Mouse (Mus musculus): ENCODE results near the gene Tmem132e. TPM values are rescaled to one million over a fixed set of nuclear protein-coding genes. Genes with fewer than 3 reads are reported as not detected.

Tmem132e gene
- polyA plus RNA-seq, 1 experiment from 2014 or later = 0.67 TPM

GRCm38 (mm10) chr11:82389396-82390291, 944 bp downstream of the Tmem132e start:
- Histone ChIP-seq H3K9ac (0 out of 2 replicates have a peak overlapping the region, but pooled peaks have one; percentile 31), H3K4me2 (peak overlapping the region; percentile 95), H3K27ac (no peak overlapping the region), H3K4me1 (peaks cover 36% of the 10 kb centered on the region), H3K27me3 (peaks cover 95% of the 10 kb centered on the region), H3K9me3 (no peaks in the 10 kb centered on the region), H3K36me3 (no peaks in the 10 kb centered on the region), H3K4me3 (peak overlapping the region; percentile 55)
- no peak for ATAC-seq (ENCODE audit: insufficient number of reproducible peaks, low FRiP score, low TSS enrichment, low read depth)
- 1% methylated on average over 67 of the region's 69 CpGs for whole genome bisulfite sequencing

GRCm38 (mm10) chr11:82392341-82392740, 3.6 kb downstream of the Tmem132e start:
- peaks cover 28% of the 10 kb centered on the region for H3K4me1 ChIP-seq
- WGBS = 61% methylated on average over 3 of the region's 3 CpGs
- H3K9me3 ChIP-seq = no peaks in the 10 kb centered on the region
- H3K27me3 ChIP-seq = peaks cover 92% of the 10 kb centered on the region
- no peak overlapping the region for H3K4me3 ChIP-seq
- no peak overlapping the region for H3K9ac ChIP-seq
- ATAC-seq (ENCODE audit: insufficient number of reproducible peaks, low FRiP score, low TSS enrichment, low read depth) = no peak
- no peak overlapping the region for H3K27ac ChIP-seq
- H3K36me3 ChIP-seq = no peaks in the 10 kb centered on the region
- no peak overlapping the region for H3K4me2 ChIP-seq

GRCm38 (mm10) chr11:82399621-82400020, 10.9 kb downstream of the Tmem132e start:
- no peak overlapping the region for H3K4me2 ChIP-seq
- H3K27ac ChIP-seq = no peak overlapping the region
- H3K9me3 ChIP-seq = no peaks in the 10 kb centered on the region
- peaks cover 24% of the 10 kb centered on the region for H3K27me3 ChIP-seq
- no peak overlapping the region for H3K4me3 ChIP-seq
- H3K36me3 ChIP-seq = no peaks in the 10 kb centered on the region
- ATAC-seq (ENCODE audit: insufficient number of reproducible peaks, low FRiP score, low TSS enrichment, low read depth) = no peak
- no peak overlapping the region for H3K9ac ChIP-seq
- 17% methylated on average over 3 of the region's 3 CpGs for WGBS
- no peaks in the 10 kb centered on the region for H3K4me1 ChIP-seq

GRCm38 (mm10) chr11:82405641-82406040, 16.9 kb downstream of the Tmem132e start:
- ATAC-seq (ENCODE audit: insufficient number of reproducible peaks, low FRiP score, low TSS enrichment, low read depth) = no peak
- H3K9me3 ChIP-seq = no peaks in the 10 kb centered on the region
- 0 out of 2 replicates have a peak, but pooled peaks cover 3% of the 10 kb centered on the region for H3K4me1 ChIP-seq
- H3K27ac ChIP-seq = no peak overlapping the region
- H3K4me2 ChIP-seq = no peak overlapping the region
- no peaks in the 10 kb centered on the region; the same call in 1 of the 2 replicates for H3K27me3 ChIP-seq
- no peak overlapping the region for H3K4me3 ChIP-seq
- no peak overlapping the region for H3K9ac ChIP-seq
- WGBS = 31% methylated on average over 3 of the region's 3 CpGs
- H3K36me3 ChIP-seq = no peaks in the 10 kb centered on the region

- H3K27me3 ChIP-seq = no peaks in the 10 kb centered on the region; the same call in 1 of the 2 replicates
- H3K4me2 ChIP-seq = no peak overlapping the region
- 37% methylated on average over 11 of the region's 11 CpGs for WGBS
- no peaks in the 10 kb centered on the region for H3K36me3 ChIP-seq
- no peak overlapping the region for H3K9ac ChIP-seq
- no peak for ATAC-seq (ENCODE audit: insufficient number of reproducible peaks, low FRiP score, low TSS enrichment, low read depth)
- 0 out of 2 replicates have a peak, but pooled peaks cover 3% of the 10 kb centered on the region for H3K4me1 ChIP-seq
- H3K27ac ChIP-seq = no peak overlapping the region
- no peaks in the 10 kb centered on the region for H3K9me3 ChIP-seq
- no peak overlapping the region for H3K4me3 ChIP-seq
Observed at GRCm38 (mm10) chr11:82406358-82407221, 17.9 kb downstream of the Tmem132e start.

GRCm38 (mm10) chr11:82412496-82412895, 23.8 kb downstream of the Tmem132e start:
- Histone ChIP-seq H3K4me2 (no peak overlapping the region), H3K4me1 (no peaks in the 10 kb centered on the region), H3K4me3 (no peak overlapping the region), H3K36me3 (no peaks in the 10 kb centered on the region), H3K27ac (no peak overlapping the region), H3K9me3 (no peaks in the 10 kb centered on the region), H3K9ac (no peak overlapping the region), H3K27me3 (no peaks in the 10 kb centered on the region)
- 55% methylated on average over 1 of the region's 1 CpGs for WGBS
- ATAC-seq (ENCODE audit: insufficient number of reproducible peaks, low FRiP score, low TSS enrichment, low read depth) = no peak

GRCm38 (mm10) chr11:82418337-82419041, 29.8 kb downstream of the Tmem132e start:
- Histone ChIP-seq H3K4me2 (no peak overlapping the region), H3K9ac (no peak overlapping the region), H3K4me1 (no peaks in the 10 kb centered on the region), H3K27ac (no peak overlapping the region), H3K36me3 (no peaks in the 10 kb centered on the region), H3K4me3 (no peak overlapping the region), H3K9me3 (no peaks in the 10 kb centered on the region), H3K27me3 (no peaks in the 10 kb centered on the region)
- 27% methylated on average over 8 of the region's 9 CpGs for WGBS
- ATAC-seq (ENCODE audit: insufficient number of reproducible peaks, low FRiP score, low TSS enrichment, low read depth) = no peak

GRCm38 (mm10) chr11:82421909-82422308, 33.2 kb downstream of the Tmem132e start:
- no peaks in the 10 kb centered on the region for H3K4me1 ChIP-seq
- WGBS = 56% methylated on average over 5 of the region's 5 CpGs
- no peaks in the 10 kb centered on the region for H3K36me3 ChIP-seq
- ATAC-seq (ENCODE audit: insufficient number of reproducible peaks, low FRiP score, low TSS enrichment, low read depth) = no peak
- H3K27ac ChIP-seq = no peak overlapping the region
- H3K9me3 ChIP-seq = no peaks in the 10 kb centered on the region
- H3K4me2 ChIP-seq = no peak overlapping the region
- no peak overlapping the region for H3K4me3 ChIP-seq
- no peaks in the 10 kb centered on the region for H3K27me3 ChIP-seq
- no peak overlapping the region for H3K9ac ChIP-seq

- no peak overlapping the region for H3K27ac ChIP-seq
- H3K4me1 ChIP-seq = no peaks in the 10 kb centered on the region
- no peak overlapping the region for H3K4me3 ChIP-seq
- H3K4me2 ChIP-seq = no peak overlapping the region
- H3K9ac ChIP-seq = no peak overlapping the region
- H3K9me3 ChIP-seq = no peaks in the 10 kb centered on the region
- H3K36me3 ChIP-seq = no peaks in the 10 kb centered on the region
- no peaks in the 10 kb centered on the region for H3K27me3 ChIP-seq
- ATAC-seq (ENCODE audit: insufficient number of reproducible peaks, low FRiP score, low TSS enrichment, low read depth) = no peak
- WGBS = 28% methylated on average over 4 of the region's 4 CpGs
Observed at GRCm38 (mm10) chr11:82423521-82423920, 34.8 kb downstream of the Tmem132e start.

GRCm38 (mm10) chr11:82428801-82429200, 40.1 kb downstream of the Tmem132e start:
- no peaks in the 10 kb centered on the region for H3K9me3 ChIP-seq
- 61% methylated on average over 4 of the region's 4 CpGs for WGBS

GRCm38 (mm10) chr11:82434091-82434831, 45.6 kb downstream of the Tmem132e start:
- 1% methylated on average over 59 of the region's 62 CpGs for WGBS
- H3K27me3 ChIP-seq = peaks cover 69% of the 10 kb centered on the region
- no peak for ATAC-seq (ENCODE audit: insufficient number of reproducible peaks, low FRiP score, low TSS enrichment, low read depth)

More at GRCm38 (mm10) chr11:82428801-82429200, 40.1 kb downstream of the Tmem132e start:
- H3K36me3 ChIP-seq = no peaks in the 10 kb centered on the region
- no peak overlapping the region for H3K4me3 ChIP-seq
- no peak for ATAC-seq (ENCODE audit: insufficient number of reproducible peaks, low FRiP score, low TSS enrichment, low read depth)
- no peaks in the 10 kb centered on the region for H3K4me1 ChIP-seq
- peaks cover 24% of the 10 kb centered on the region for H3K27me3 ChIP-seq
- no peak overlapping the region for H3K9ac ChIP-seq
- H3K4me2 ChIP-seq = no peak overlapping the region
- H3K27ac ChIP-seq = no peak overlapping the region

More at GRCm38 (mm10) chr11:82434091-82434831, 45.6 kb downstream of the Tmem132e start:
- Histone ChIP-seq H3K9ac (no peak overlapping the region), H3K4me1 (peaks cover 9% of the 10 kb centered on the region), H3K4me2 (peak overlapping the region; percentile 41), H3K4me3 (peak overlapping the region; percentile 29), H3K36me3 (no peaks in the 10 kb centered on the region), H3K27ac (no peak overlapping the region), H3K9me3 (no peaks in the 10 kb centered on the region)
